Mouse (Mus musculus) monocyte, adult 2 months (primary cell): ENCODE results near the gene Gchfr.

Source experiments
- DNase-seq, 2 experiments: peaks; one replicate each; pipeline ENCODE4 v3.0.0; 2022; ENCODE audit warnings: low spot score in 2 of 2, low read depth in 1 of 2

The Gchfr gene

GRCm38 (mm10) chr2:119166901-119167865, at the start of gene Gchfr:
Gchfr (plus strand) TSS chr2:119167773.
- peak in 1 of 2 experiments; percentile 17 for DNase-seq

DNA sequence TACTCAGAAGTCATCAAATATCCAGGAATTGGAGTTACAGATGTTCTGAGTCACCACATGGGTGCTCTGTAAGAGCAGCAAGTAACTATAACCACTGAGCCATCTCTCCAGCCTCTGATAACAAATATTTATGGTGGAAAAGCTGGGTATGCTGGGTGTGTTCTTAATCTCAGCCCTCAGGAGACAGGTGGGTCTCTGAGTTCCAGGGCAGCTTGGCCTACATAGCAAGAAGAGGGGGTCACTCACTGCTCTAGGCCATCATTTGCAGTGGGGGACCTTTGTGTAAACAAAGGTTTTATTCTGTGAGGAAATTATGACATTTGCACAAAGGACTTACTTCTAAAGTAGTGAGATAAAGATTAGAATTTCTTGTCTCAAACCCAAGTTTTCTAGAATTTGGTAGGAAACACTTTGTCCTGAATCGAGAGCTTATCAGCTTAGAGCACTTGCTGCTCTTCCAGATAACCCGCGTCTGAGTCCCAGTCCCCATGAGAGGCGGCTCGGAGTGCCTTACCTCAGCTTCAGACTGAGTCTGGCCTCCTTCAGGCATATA, 31.2 kb upstream of the Gchfr start:
- DNase-seq = no peak

GRCm38 (mm10) chr2:119145199-119145598, 22.4 kb upstream of the Gchfr start:
- DNase-seq = no peak

- no peak for DNase-seq
Observed at GRCm38 (mm10) chr2:119146435-119146834, 21.1 kb upstream of the Gchfr start.

DNA sequence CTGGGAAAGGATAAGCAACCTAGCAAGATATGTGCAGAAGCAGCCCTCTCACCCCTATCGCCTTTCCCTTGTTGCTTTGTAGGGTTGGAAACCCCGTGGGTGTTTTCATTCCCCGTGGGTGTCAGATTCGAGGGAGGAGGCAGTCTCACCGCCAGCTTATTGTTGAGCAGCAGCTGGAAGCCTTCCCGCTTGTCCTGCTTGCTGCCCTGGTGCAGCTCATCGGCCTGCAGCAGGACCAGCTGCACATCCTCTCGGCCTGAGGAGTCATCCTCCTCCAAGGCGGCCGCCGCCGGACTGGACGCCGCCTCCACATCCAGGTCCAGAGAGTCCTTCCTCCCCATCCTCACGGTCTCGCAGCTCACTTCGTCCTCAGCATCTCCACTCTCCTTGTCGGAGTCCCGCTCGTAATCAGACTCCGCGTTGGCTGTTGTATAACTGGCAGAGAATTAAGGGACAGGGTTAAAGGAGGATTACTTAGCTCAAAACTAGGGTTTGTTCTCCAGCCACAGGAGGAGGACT, 20.4 kb upstream of the Gchfr start:
- no peak for DNase-seq

GRCm38 (mm10) chr2:119147775-119148174, 19.8 kb upstream of the Gchfr start:
- DNase-seq = no peak

GRCm38 (mm10) chr2:119152255-119152654, 15.3 kb upstream of the Gchfr start:
- no peak for DNase-seq

DNA sequence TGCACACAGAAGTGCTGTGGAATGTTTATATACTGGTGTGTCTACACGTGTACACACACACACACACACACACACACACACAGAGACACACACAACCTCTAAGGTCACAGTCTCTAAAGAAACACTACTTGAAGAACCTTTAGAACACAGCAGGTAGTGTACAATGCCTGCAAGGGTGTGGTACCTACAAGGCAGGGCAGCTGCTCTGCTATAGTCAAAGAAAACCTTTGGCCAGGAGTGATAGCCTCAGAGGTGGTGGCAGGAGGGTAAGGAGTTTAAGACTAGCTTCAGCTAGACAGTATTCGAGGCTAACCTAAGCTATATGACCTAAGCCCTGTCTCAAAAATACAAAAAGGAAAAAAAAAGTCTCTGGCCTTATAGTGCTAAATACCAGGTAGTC, 12.9 kb upstream of the Gchfr start:
- no peak for DNase-seq

DNA sequence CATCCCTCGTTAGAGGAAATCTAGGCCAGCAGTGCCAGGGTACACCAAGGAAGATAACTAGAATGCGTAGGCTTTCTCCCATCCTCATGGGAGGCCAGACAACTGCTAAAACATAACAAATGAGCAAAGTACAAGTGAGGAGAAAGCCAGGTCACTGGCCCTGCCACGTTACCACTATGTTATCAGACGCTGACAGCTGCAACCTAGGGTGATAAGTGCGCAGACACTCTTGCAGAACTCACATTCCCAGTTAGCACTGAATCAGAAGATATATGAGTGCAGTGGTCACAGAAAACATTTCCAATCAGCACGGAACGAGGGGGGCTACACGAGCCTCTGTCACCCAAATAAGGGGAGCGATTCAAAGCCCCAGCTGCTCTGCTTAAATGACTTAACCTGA, 12.2 kb upstream of the Gchfr start:
- no peak for DNase-seq

GRCm38 (mm10) chr2:119156081-119156680, 11.4 kb upstream of the Gchfr start:
- peak in 1 of 2 experiments; percentile 6 for DNase-seq

- DNase-seq = peak; percentile 75 to 90
Observed at GRCm38 (mm10) chr2:119156681-119157572, 10.6 kb upstream of the Gchfr start, which contains the start of gene Rmdn3. Rmdn3 (minus strand) TSS chr2:119157034.

DNA sequence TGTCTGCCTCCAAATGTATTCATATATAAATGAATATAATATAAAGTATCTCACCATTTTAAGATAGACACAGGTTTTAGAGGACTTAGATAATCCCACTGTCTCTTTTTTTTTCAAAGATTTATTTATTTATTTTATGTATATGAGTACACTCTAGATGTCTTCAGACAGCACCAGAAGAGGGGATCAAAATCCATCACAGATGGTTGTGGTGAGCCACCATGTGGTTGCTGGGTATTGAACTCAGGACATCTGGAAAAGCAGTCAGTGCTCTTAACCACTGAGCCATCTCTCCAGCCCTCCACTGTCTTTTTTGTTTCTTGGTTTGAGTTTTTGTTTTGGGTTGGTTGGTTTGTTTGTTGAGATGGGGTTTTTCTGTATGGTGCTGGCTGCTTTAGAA, 9.7 kb upstream of the Gchfr start:
- DNase-seq = no peak

DNA sequence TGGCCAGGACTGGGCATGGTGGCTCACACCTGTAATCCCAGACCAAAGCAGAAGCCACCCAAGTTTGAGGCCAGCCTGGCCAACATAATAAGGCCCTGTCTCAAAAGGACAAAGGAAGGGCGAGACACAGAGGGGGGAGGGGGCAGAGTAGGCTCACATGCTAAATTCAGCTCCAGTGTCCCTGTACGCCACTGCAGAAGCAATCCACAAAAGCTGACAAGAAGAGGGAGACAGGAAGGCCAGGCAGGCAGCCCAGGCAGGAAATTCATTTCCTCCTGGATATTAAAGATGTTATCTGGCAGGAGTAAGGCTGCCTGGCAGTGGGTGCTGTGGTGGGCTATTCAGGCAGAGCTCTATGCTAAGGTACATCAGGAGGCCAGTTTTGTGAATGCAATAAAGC, 6.3 kb upstream of the Gchfr start:
- DNase-seq = no peak

DNA sequence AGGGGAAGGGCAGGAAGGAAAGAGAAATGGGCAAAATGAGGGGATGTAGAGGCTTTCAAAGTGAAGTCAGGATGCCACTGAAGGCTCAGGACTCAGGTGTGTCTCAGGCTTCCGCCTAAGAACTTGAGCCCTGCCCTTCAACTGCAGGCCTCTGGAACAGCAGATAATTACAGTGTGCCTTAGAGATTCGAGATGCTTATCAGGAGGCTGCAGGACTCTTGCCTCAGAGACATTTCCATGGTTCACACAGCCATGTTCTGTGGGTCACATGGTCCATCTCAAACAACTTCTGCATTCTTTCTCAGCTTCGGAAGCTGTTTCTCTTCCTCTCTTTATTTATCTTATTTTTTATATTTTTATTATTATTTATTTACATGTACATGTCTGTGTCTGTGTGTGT, 4.4 kb upstream of the Gchfr start:
- no peak for DNase-seq

- no peak for DNase-seq
Observed at GRCm38 (mm10) chr2:119163999-119164398, 3.6 kb upstream of the Gchfr start.

- DNase-seq = no peak
Observed at GRCm38 (mm10) chr2:119165401-119165800, 2.2 kb upstream of the Gchfr start.

DNA sequence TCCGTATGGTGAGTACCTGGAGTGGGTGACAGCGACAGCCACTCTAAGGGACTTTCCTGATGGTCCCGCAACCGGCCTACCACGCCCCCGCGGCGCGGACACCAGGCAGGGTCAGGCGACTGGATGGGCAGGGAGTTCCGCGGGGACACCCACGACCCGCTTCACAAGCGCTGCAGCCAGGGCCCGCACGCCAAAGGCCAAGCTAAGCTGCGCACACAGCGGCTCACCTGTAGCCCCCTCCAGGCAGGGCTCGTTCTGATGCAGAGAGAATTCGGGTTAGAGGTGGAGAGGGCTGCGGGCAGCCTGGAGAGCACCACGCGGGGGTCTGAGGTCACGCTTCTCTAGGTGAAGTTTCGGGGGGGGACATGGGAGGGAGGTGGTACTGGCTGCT, 288 bp downstream of the Gchfr start:
- DNase-seq = no peak

DNA sequence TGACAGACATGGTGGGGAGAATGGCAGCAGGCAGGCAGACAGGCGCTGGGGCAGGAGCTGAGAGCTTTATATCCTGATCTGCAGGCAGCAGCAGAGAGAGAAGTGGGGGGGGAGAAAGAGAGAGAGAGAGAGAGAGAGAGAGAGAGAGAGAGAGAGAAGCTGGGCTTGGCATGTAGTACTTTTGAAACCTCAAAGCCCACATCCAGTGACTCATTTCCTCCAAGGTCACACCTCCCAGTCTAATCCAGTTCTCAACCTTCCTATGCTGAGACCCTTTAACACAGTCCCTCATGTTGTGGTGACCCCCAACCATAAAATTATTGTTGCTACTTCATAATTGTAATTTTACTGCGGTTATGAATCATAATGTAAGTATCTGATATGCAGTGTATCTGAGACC, 2.7 kb downstream of the Gchfr start:
- no peak for DNase-seq

GRCm38 (mm10) chr2:119171574-119171973, 4.0 kb downstream of the Gchfr start:
- no peak for DNase-seq

GRCm38 (mm10) chr2:119172446-119172845, 4.9 kb downstream of the Gchfr start:
- no peak for DNase-seq
